Mouse (Mus musculus) G1E (cell line): Measurements from ENCODE around the gene Pawr. TPM values are rescaled to one million over a fixed set of nuclear protein-coding genes. Genes with fewer than 3 reads are reported as not detected.

Experiments used
- ATAC-seq: 2 replicates; pipeline ENCODE4 v1.8.0; 2016; ENCODE audit warnings: mild to moderate bottlenecking; ENCODE audit not compliant: insufficient number of reproducible peaks, poor library complexity, low FRiP score, severe bottlenecking; ENCODE audit errors: extremely low read depth
- DNase-seq: peaks from one replicate; pipeline ENCODE4 v3.0.0; 2012; ENCODE audit warnings: low spot score
- H3K27me3 ChIP-seq: 2 replicates; pipeline ENCODE4 v1.6.1; 2012; ENCODE audit warnings: mild to moderate bottlenecking, low read length, inconsistent platforms; ENCODE audit not compliant: insufficient read depth
- H3K36me3 ChIP-seq: replicated peaks from 2 replicates; pipeline ENCODE3; 2012; ENCODE audit warnings: mild to moderate bottlenecking, inconsistent platforms
- H3K4me1 ChIP-seq: 2 replicates; pipeline ENCODE4 v1.6.1; 2012; ENCODE audit warnings: low read depth, low read length, inconsistent platforms, mixed read lengths; ENCODE audit not compliant: insufficient read depth
- H3K4me3 ChIP-seq: 2 replicates; pipeline ENCODE4 v1.5.1; 2012; ENCODE audit warnings: low read depth, mild to moderate bottlenecking, inconsistent platforms, low read length, moderate library complexity, mixed read lengths
- H3K9me3 ChIP-seq: replicated peaks from 2 replicates; pipeline ENCODE4 v1.6.1; 2012; ENCODE audit warnings: inconsistent platforms
- CTCF ChIP-seq: IDR thresholded peaks from 2 replicates; pipeline ENCODE4 v1.5.1; 2012; ENCODE audit warnings: low read depth, low read length, inconsistent platforms, mixed read lengths
- GATA1 ChIP-seq: IDR thresholded peaks from 2 replicates; pipeline ENCODE4 v1.6.1; 2012; ENCODE audit warnings: borderline replicate concordance, low read length, inconsistent platforms, mixed read lengths
- GATA2 ChIP-seq: IDR thresholded peaks from 2 replicates; pipeline ENCODE4 v1.6.1; 2012; ENCODE audit warnings: low read depth, low read length, inconsistent platforms, borderline replicate concordance
- POLR2AphosphoS5 ChIP-seq: IDR thresholded peaks from 2 replicates; pipeline ENCODE4 v1.6.1; 2012; ENCODE audit warnings: low read depth, low read length, inconsistent platforms; ENCODE audit not compliant: insufficient replicate concordance
- TAL1 ChIP-seq: conservative IDR thresholded peaks from 2 replicates; pipeline ENCODE4 v1.6.1; 2012; ENCODE audit warnings: low read depth, low read length, inconsistent platforms, mixed read lengths
- polyA plus RNA-seq: library from polyadenylated mRNA; stranded (reverse); fragments of >175 nt; gene quantifications from 2 replicates; pipeline ENCODE4 v1.2.3, GENCODE M21; 2012
- total RNA-seq, 2 experiments: library from RNA; stranded (forward) in 1 of 2; stranded (reverse) in 1 of 2; fragments of 200-1000 nt in 1 of 2; fragments of >200 nt in 1 of 2; fragmentation: Nextera tagmentation in 1 of 2; gene quantifications; 2 replicates each; pipeline ENCODE4 v1.2.3; 2014 to 2017

Pawr gene
- total and polyA plus RNA-seq, 3 experiments = 46.6 to 81.5 (median 65.2) TPM

GRCm38 (mm10) chr10:108372258-108372657 is 40.3 kb downstream of the Pawr start:
- no peak for TF ChIP-seq GATA2
- no peak for TF ChIP-seq TAL1
- no peak for TF ChIP-seq POLR2AphosphoS5
- no peak for TF ChIP-seq GATA1
- no peak for TF ChIP-seq CTCF
- no peak overlapping the region for H3K4me3 ChIP-seq
- H3K27me3 ChIP-seq = no peaks in the 10 kb centered on the region
- DNase-seq = no peak
- peaks cover 86% of the 10 kb centered on the region for H3K36me3 ChIP-seq
- H3K4me1 ChIP-seq = peaks cover 78% of the 10 kb centered on the region
- ATAC-seq = no peak
- H3K9me3 ChIP-seq = no peaks in the 10 kb centered on the region

GRCm38 (mm10) chr10:108372858-108373257 is 40.9 kb downstream of the Pawr start:
- Histone ChIP-seq H3K4me1 (peaks cover 78% of the 10 kb centered on the region), H3K9me3 (no peaks in the 10 kb centered on the region), H3K4me3 (no peak overlapping the region), H3K27me3 (no peaks in the 10 kb centered on the region), H3K36me3 (peaks cover 87% of the 10 kb centered on the region)
- TF ChIP-seq CTCF (no peak), TAL1 (no peak), GATA2 (no peak), GATA1 (no peak), POLR2AphosphoS5 (no peak)
- DNase-seq (no peak), ATAC-seq (no peak)

- Histone ChIP-seq H3K4me3 (no peak overlapping the region), H3K36me3 (peaks cover 86% of the 10 kb centered on the region), H3K9me3 (no peaks in the 10 kb centered on the region), H3K4me1 (peaks cover 85% of the 10 kb centered on the region), H3K27me3 (no peaks in the 10 kb centered on the region)
- no peak for DNase-seq
- ATAC-seq = no peak
- TF ChIP-seq GATA1 (no peak), GATA2 (no peak), CTCF (no peak), TAL1 (no peak), POLR2AphosphoS5 (no peak)
Measured at GRCm38 (mm10) chr10:108375796-108376195, 43.9 kb downstream of the Pawr start.

- Histone ChIP-seq H3K36me3 (peaks cover 88% of the 10 kb centered on the region), H3K27me3 (no peaks in the 10 kb centered on the region), H3K4me1 (peaks cover 88% of the 10 kb centered on the region), H3K9me3 (no peaks in the 10 kb centered on the region), H3K4me3 (no peak overlapping the region)
- TF ChIP-seq TAL1 (no peak), GATA1 (no peak), CTCF (no peak), GATA2 (no peak)
- ATAC-seq = no peak
- DNase-seq = no peak
Measured at GRCm38 (mm10) chr10:108376366-108376765, 44.4 kb downstream of the Pawr start.

- TF ChIP-seq POLR2AphosphoS5 = no peak
- TF ChIP-seq CTCF = no peak
- no peak for TF ChIP-seq TAL1
- no peak for TF ChIP-seq GATA2
- no peak for TF ChIP-seq GATA1
- H3K36me3 ChIP-seq = peaks cover 88% of the 10 kb centered on the region
- DNase-seq = no peak
- H3K4me1 ChIP-seq = peaks cover 85% of the 10 kb centered on the region
- no peaks in the 10 kb centered on the region for H3K27me3 ChIP-seq
- H3K4me3 ChIP-seq = no peak overlapping the region
- ATAC-seq = no peak
- no peaks in the 10 kb centered on the region for H3K9me3 ChIP-seq
Measured at GRCm38 (mm10) chr10:108377369-108377768, 45.4 kb downstream of the Pawr start.

- peaks cover 89% of the 10 kb centered on the region for H3K36me3 ChIP-seq
Measured at GRCm38 (mm10) chr10:108378062-108378461, 46.1 kb downstream of the Pawr start.

GRCm38 (mm10) chr10:108378479-108378878 is 46.6 kb downstream of the Pawr start:
- no peaks in the 10 kb centered on the region for H3K9me3 ChIP-seq
- H3K4me1 ChIP-seq = peaks cover 78% of the 10 kb centered on the region
- H3K36me3 ChIP-seq = peaks cover 89% of the 10 kb centered on the region
- no peak for TF ChIP-seq POLR2AphosphoS5
- no peak for TF ChIP-seq GATA2
- no peak for TF ChIP-seq CTCF
- TF ChIP-seq TAL1 = no peak
- TF ChIP-seq GATA1 = no peak
- ATAC-seq (no peak), DNase-seq (no peak)
- no peaks in the 10 kb centered on the region for H3K27me3 ChIP-seq
- H3K4me3 ChIP-seq = no peak overlapping the region

More at GRCm38 (mm10) chr10:108378062-108378461, 46.1 kb downstream of the Pawr start:
- Histone ChIP-seq H3K9me3 (no peaks in the 10 kb centered on the region), H3K4me3 (no peak overlapping the region), H3K27me3 (no peaks in the 10 kb centered on the region), H3K4me1 (peaks cover 83% of the 10 kb centered on the region)
- TF ChIP-seq CTCF (no peak), POLR2AphosphoS5 (no peak), GATA1 (no peak), TAL1 (no peak), GATA2 (no peak)
- ATAC-seq = no peak
- DNase-seq = no peak
